Mouse (Mus musculus) forebrain, embryonic 14.5 days (tissue): ENCODE data around the gene Srrt. TPM values are rescaled to one million over a fixed set of nuclear protein-coding genes. Genes with fewer than 3 reads are reported as not detected.
A peak's percentile ranks its signal among the peaks of the same experiment; 100 is the strongest.

ENCODE experiments used
- ATAC-seq: fragments of 200-750 bp; cut with Nextera tagmentation; 2 replicates; pipeline ENCODE4 v1.8.0; 2017; ENCODE audit warnings: mild to moderate bottlenecking, moderate library complexity
- DNase-seq: peaks from one replicate; pipeline ENCODE4 v3.0.0-alpha.2; 2015; ENCODE audit warnings: low spot score
- H3K27ac ChIP-seq: fragments of 300-500 bp; sonication (generic); 2 replicates; pipeline ENCODE4 v1.5.1; 2014; ENCODE audit warnings: low read depth, mild to moderate bottlenecking, control low read depth, low read length, moderate library complexity
- H3K27me3 ChIP-seq: fragments of 300-500 bp; sonication (generic); replicated peaks from 2 replicates; pipeline ENCODE4 v1.6.1; 2014; ENCODE audit warnings: low read length, control low read depth, mixed read lengths; ENCODE audit not compliant: control insufficient read depth, insufficient read depth
- H3K36me3 ChIP-seq: fragments of 300-500 bp; sonication (generic); 2 replicates; pipeline ENCODE4 v1.6.1; 2014; ENCODE audit warnings: low read length, control low read depth; ENCODE audit not compliant: control insufficient read depth, insufficient read depth
- H3K4me1 ChIP-seq: fragments of 300-500 bp; sonication (generic); 2 replicates; pipeline ENCODE4 v1.6.1; 2014; ENCODE audit warnings: antibody characterized with exemption, low read length, control low read depth; ENCODE audit not compliant: control insufficient read depth, insufficient read depth
- H3K4me2 ChIP-seq: fragments of 300-500 bp; sonication (generic); 2 replicates; pipeline ENCODE4 v1.6.1; 2014; ENCODE audit warnings: mild to moderate bottlenecking, control low read depth, low read length
- H3K4me3 ChIP-seq: fragments of 300-500 bp; sonication (generic); 2 replicates; pipeline ENCODE4 v1.5.1; 2014; ENCODE audit warnings: low read depth, low read length, control low read depth
- H3K9ac ChIP-seq: fragments of 300-500 bp; sonication (generic); 2 replicates; pipeline ENCODE4 v1.6.1; 2014; ENCODE audit warnings: mild to moderate bottlenecking, low read length, control low read depth, moderate library complexity
- H3K9me3 ChIP-seq: fragments of 300-500 bp; sonication (generic); replicated peaks from 2 replicates; pipeline ENCODE4 v1.6.1; 2016; ENCODE audit warnings: low read length, control low read depth, mixed read lengths; ENCODE audit not compliant: control insufficient read depth
- WGBS: fragments of 180-500 bp; shearing (Covaris S2); extraction: QIAGEN DNeasy Blood & Tissue Kit; methylation state at CpG from one replicate; pipeline ENCODE4 v1.1.7; 2014; 5-methylcytosine and 5-hydroxymethylcytosine counted together
- polyA plus RNA-seq: library from polyadenylated mRNA; unstranded; fragments of >200 nt; fragmentation: Nextera tagmentation; extraction: Ambion mirVana; gene quantifications from 2 replicates; pipeline ENCODE4 v1.2.1, GENCODE M21; 2014

The Srrt gene
- polyA plus RNA-seq, 1 experiment from 2014 or later = 78.9 TPM

- Histone ChIP-seq H3K27ac (no peak overlapping the region; the same call in 1 of the 2 replicates), H3K27me3 (no peaks in the 10 kb centered on the region), H3K4me2 (peak overlapping the region; percentile 95), H3K4me3 (peak overlapping the region; percentile 45), H3K9ac (peak overlapping the region; percentile 72), H3K9me3 (no peaks in the 10 kb centered on the region), H3K36me3 (0 out of 2 replicates have a peak, but pooled peaks cover 3% of the 10 kb centered on the region), H3K4me1 (peaks cover 4% of the 10 kb centered on the region)
- no peak for ATAC-seq
- no peak for DNase-seq
- WGBS = 15% methylated on average over 15 of the region's 15 CpGs
Measured at GRCm38 (mm10) chr5:137332857-137333511, 25.5 kb upstream of the Srrt start.

- H3K4me2 ChIP-seq = no peak overlapping the region
- peaks cover 14% of the 10 kb centered on the region; the same call in 1 of the 2 replicates for H3K36me3 ChIP-seq
- no peak overlapping the region for H3K27ac ChIP-seq
- WGBS = 88% methylated on average over 7 of the region's 7 CpGs
- peaks cover 4% of the 10 kb centered on the region for H3K4me1 ChIP-seq
- DNase-seq (no peak), ATAC-seq (no peak)
- H3K4me3 ChIP-seq = no peak overlapping the region
- no peak overlapping the region for H3K9ac ChIP-seq
- H3K9me3 ChIP-seq = no peaks in the 10 kb centered on the region
- H3K27me3 ChIP-seq = no peaks in the 10 kb centered on the region
Measured at GRCm38 (mm10) chr5:137330910-137331309, 23.4 kb upstream of the Srrt start.

- Histone ChIP-seq H3K4me3 (no peak overlapping the region), H3K27me3 (no peaks in the 10 kb centered on the region), H3K27ac (no peak overlapping the region), H3K4me1 (no peaks in the 10 kb centered on the region), H3K36me3 (peaks cover 37% of the 10 kb centered on the region), H3K9ac (no peak overlapping the region), H3K4me2 (no peak overlapping the region), H3K9me3 (no peaks in the 10 kb centered on the region)
- 94% methylated on average over 3 of the region's 3 CpGs for WGBS
- ATAC-seq (no peak), DNase-seq (no peak)
Measured at GRCm38 (mm10) chr5:137320996-137321395, 13.5 kb upstream of the Srrt start.

- no peaks in the 10 kb centered on the region for H3K9me3 ChIP-seq
- DNase-seq = no peak
- 97% methylated on average over 1 of the region's 1 CpGs for WGBS
- ATAC-seq = no peak
- no peak overlapping the region for H3K27ac ChIP-seq
- peaks cover 18% of the 10 kb centered on the region; the same call in 1 of the 2 replicates for H3K4me1 ChIP-seq
- peaks cover 27% of the 10 kb centered on the region for H3K36me3 ChIP-seq
- no peaks in the 10 kb centered on the region for H3K27me3 ChIP-seq
- no peak overlapping the region for H3K9ac ChIP-seq
- H3K4me2 ChIP-seq = no peak overlapping the region
- H3K4me3 ChIP-seq = no peak overlapping the region
Measured at GRCm38 (mm10) chr5:137318570-137318969, 11.1 kb upstream of the Srrt start.

- Histone ChIP-seq H3K9ac (no peak overlapping the region), H3K27ac (no peak overlapping the region), H3K4me2 (no peak overlapping the region), H3K4me3 (no peak overlapping the region), H3K4me1 (peaks cover 20% of the 10 kb centered on the region; the same call in 1 of the 2 replicates), H3K27me3 (no peaks in the 10 kb centered on the region), H3K9me3 (no peaks in the 10 kb centered on the region), H3K36me3 (peaks cover 17% of the 10 kb centered on the region)
- ATAC-seq (no peak), DNase-seq (no peak)
- WGBS = 94% methylated on average over 8 of the region's 8 CpGs
Measured at GRCm38 (mm10) chr5:137317361-137317760, 9.9 kb upstream of the Srrt start.

- no peak for DNase-seq
- Histone ChIP-seq H3K36me3 (peaks cover 20% of the 10 kb centered on the region), H3K9me3 (no peaks in the 10 kb centered on the region), H3K4me3 (no peak overlapping the region), H3K4me2 (peak overlapping the region; percentile 53; the same call in 1 of the 2 replicates), H3K27ac (peak overlapping the region; percentile 70; the same call in 1 of the 2 replicates), H3K27me3 (no peaks in the 10 kb centered on the region), H3K9ac (peak overlapping the region; percentile 61; the same call in 1 of the 2 replicates), H3K4me1 (peaks cover 20% of the 10 kb centered on the region; the same call in 1 of the 2 replicates)
- 35% methylated on average over 28 of the region's 30 CpGs for WGBS
- no peak for ATAC-seq
Measured at GRCm38 (mm10) chr5:137315084-137315903, 7.8 kb upstream of the Srrt start.

- peak; percentile 91 for ATAC-seq
- peak; percentile 92 for DNase-seq
- peak within 1 kb of the TSS; percentile 36 for H3K4me3 ChIP-seq
- peak within 1 kb of the TSS; percentile 61 for H3K9ac ChIP-seq
- peaks cover 20% of the 10 kb centered on the region; the same call in 1 of the 2 replicates for H3K4me1 ChIP-seq
- H3K27me3 ChIP-seq = no peaks in the 10 kb centered on the region
- peak within 1 kb of the TSS; percentile 53 for H3K4me2 ChIP-seq
- H3K36me3 ChIP-seq = peaks cover 22% of the 10 kb centered on the region
- 8% methylated on average over 30 of the region's 30 CpGs for WGBS
- peak within 1 kb of the TSS; percentile 70 for H3K27ac ChIP-seq
- H3K9me3 ChIP-seq = no peaks in the 10 kb centered on the region
Measured at GRCm38 (mm10) chr5:137314193-137315083, 7.0 kb upstream of the Srrt start, which contains the start of gene Trip6. Trip6 (minus strand) TSS chr5:137314404.

GRCm38 (mm10) chr5:137313466-137314192 is 6.2 kb upstream of the Srrt start:
- WGBS = 2% methylated on average over 22 of the region's 22 CpGs
- H3K36me3 ChIP-seq = peaks cover 25% of the 10 kb centered on the region

More at GRCm38 (mm10) chr5:137313466-137314192, 6.2 kb upstream of the Srrt start:
- no peaks in the 10 kb centered on the region for H3K27me3 ChIP-seq
- DNase-seq = no peak
- ATAC-seq = peak; percentile 58
- no peaks in the 10 kb centered on the region for H3K9me3 ChIP-seq
- peak overlapping the region; percentile 35; the same call in 1 of the 2 replicates for H3K27ac ChIP-seq
- H3K4me2 ChIP-seq = peak overlapping the region; percentile 53
- H3K4me3 ChIP-seq = peak overlapping the region; percentile 36
- peaks cover 20% of the 10 kb centered on the region; the same call in 1 of the 2 replicates for H3K4me1 ChIP-seq
- H3K9ac ChIP-seq = peak overlapping the region; percentile 61
